Mouse (Mus musculus) myocyte (in vitro differentiated cells): ENCODE measurements around the gene Prkn.

Experiments
- E2F4 ChIP-seq: IDR thresholded peaks from one replicate; pipeline ENCODE4 v1.6.1; 2011; ENCODE audit warnings: mild to moderate bottlenecking, control low read depth, moderate library complexity; ENCODE audit not compliant: insufficient read depth
- MAX ChIP-seq: IDR thresholded peaks from one replicate; pipeline ENCODE4 v1.6.1; 2011; ENCODE audit warnings: low read depth, mild to moderate bottlenecking, control low read depth
- MYOG ChIP-seq, 3 experiments: IDR thresholded peaks; one replicate each; pipeline ENCODE4 v1.6.1; 2011; ENCODE audit warnings: control low read depth in 2 of 3, low read depth in 2 of 3, mild to moderate bottlenecking in 2 of 3; ENCODE audit not compliant: insufficient read length in 2 of 3, control insufficient read depth in 1 of 3, insufficient read depth in 1 of 3
- POLR2A ChIP-seq: IDR thresholded peaks from one replicate; pipeline ENCODE4 v1.6.1; 2011; ENCODE audit warnings: low read depth, mild to moderate bottlenecking, control low read depth, moderate library complexity; ENCODE audit not compliant: insufficient read length
- SRF ChIP-seq: IDR thresholded peaks from one replicate; pipeline ENCODE4 v1.6.1; 2011; ENCODE audit warnings: low read depth; ENCODE audit not compliant: control insufficient read depth, insufficient read length
- TCF12 ChIP-seq: IDR thresholded peaks from one replicate; pipeline ENCODE4 v1.6.1; 2011; ENCODE audit warnings: mild to moderate bottlenecking, control low read depth; ENCODE audit not compliant: poor library complexity, insufficient read depth, severe bottlenecking
- USF1 ChIP-seq: IDR thresholded peaks from one replicate; pipeline ENCODE4 v1.6.1; 2011; ENCODE audit warnings: low read depth, mild to moderate bottlenecking, control low read depth, moderate library complexity

DNA sequence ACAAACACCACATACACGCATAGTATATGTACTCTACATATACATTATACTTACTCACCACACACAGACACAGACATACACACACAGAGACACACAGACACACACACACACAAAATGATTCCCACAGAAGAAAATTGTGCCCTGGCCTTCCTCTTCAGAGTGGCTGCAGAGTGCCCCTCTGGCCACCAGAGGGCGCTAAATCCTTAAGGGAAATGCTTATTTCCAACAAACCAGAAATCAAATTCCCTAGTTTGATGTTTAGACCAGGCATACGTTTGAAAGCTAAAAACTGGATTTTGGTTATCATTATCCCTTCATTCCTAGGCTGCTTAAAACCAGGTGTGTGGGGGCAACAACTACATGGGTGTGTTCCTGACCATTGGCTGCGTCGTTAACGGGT, 1196.0 kb downstream of the Prkn start:
- TF ChIP-seq TCF12 (no peak), SRF (no peak), USF1 (no peak), POLR2A (no peak), MYOG (IDR thresholded peaks at IDR 0.05; ENCODE audit: control insufficient read depth in 1 of 3, insufficient read depth in 1 of 3, insufficient read length in 2 of 3, low read depth in 2 of 3) (no peak), E2F4 (no peak), MAX (no peak)
